Mouse (Mus musculus): ENCODE measurements around the gene A730049H05Rik.

- TF ChIP-seq CTCF (conservative IDR thresholded peaks at IDR 0.05; ENCODE audit: insufficient read depth, insufficient read length, low read depth, low read length) (no peak), POLR2A (IDR thresholded peaks at IDR 0.05; ENCODE audit: low read depth, low read length) (no peak)
Observed at GRCm38 (mm10) chr6:92793804-92794203, 22.5 kb upstream of the A730049H05Rik start.

Data from kidney, adult 2 months (tissue).